Mouse (Mus musculus): ENCODE measurements around the gene Slc37a3.
"Not testable (repeated sequence)": the region's sequence is repeated elsewhere in the genome, so short reads cannot be mapped to it uniquely, and the experiment has no call there.

Gene Slc37a3

DNA sequence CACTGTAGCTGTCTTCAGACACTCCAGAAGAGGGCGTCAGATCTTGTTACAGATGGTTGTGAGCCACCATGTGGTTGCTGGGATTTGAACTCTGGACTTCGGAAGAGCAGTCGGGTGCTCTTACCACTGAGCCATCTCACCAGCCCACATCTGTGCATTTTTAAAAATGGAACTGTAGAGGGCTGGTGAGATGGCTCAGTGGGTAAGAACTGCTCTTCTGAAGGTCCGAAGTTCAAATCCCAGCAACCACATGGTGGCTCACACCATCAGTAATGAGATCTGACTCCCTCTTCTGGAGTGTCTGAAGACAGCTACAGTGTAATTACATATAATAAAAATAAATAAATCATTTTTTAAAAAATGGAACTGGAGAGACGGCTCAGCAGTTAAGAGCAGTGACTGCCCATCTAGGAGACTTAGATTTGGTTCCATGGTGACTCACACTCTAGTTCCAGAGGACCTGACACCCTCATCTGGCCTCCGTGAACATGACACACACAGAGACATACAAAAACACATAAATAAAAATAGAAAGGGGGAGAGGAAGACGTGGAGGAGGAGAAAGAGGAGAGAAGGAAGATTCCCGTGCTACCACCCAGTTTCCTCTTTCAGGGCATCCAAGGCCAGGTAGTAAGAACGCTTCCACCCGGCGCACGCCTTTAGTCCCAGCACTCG, 823 bp upstream of the Slc37a3 start:
- CTCF ChIA-PET = not testable (repeated sequence)

DNA sequence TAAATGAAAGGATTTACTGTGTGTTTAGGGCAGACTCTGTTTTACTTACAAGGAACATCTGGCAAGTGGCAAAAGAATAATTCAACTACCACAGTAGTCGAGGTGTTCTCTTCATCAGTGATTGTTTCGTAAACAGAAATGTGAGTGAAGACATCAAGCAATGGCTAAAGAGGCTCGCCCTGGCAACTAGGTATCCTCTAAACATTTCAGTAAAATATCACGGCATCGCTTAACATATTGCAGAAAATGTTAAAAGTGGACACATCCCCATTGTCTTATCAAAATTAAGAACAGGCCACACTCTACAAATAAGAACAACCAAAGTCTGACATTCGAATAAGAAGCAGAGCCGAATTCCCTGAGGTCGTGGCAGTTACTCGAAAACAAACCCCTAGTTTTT, 700 bp downstream of the Slc37a3 start:
- CTCF ChIA-PET = no interaction called here

DNA sequence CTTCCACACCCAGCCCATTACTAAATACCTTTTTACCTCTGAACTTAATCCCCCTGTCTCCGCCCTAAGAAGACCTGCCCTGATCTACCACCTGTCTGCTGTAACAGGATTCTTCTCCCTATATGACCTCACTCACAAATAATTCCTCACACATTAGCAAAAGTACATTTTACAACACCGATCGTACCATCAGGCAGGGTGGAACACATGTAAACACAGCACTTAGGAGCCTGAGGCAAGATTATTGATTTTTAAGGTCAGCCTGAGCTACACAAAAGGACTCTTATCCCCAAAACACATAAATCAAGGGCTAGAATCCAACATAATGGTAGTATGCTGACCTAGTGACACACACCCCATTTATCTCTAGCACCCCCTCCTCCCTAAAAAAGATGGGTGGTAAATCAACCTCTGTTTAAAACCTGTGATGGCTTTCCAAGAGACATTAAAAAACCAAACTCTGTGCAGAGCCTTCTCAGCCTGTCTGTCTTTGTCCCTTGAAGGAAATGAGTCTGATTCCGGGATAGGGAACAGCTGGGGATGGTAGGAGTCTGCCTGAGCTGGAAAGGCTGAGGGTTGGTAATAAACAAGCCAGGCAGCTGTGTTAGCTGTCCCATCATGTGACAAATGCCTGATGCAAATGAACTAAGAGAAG, 4.0 kb downstream of the Slc37a3 start:
- CTCF ChIA-PET = no interaction called here

DNA sequence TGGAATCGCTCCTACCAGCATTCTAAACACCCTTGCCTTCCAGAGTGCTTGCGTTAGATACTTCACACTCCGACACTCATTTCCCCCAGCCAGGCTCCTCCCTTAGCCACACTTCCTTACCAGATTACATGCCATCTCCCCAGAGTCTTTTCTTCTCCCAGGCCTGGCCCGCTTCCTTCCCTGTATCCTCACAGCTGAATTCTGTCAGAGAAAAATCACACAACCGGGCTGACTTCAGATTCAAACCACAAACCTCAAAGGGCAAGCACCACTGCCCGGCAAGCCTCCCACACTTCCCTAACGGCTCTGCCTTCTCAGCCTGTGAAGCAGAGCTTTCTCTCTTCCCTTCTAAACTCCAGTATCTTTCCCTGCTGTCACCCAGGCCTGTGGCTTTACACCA, 4.7 kb downstream of the Slc37a3 start:
- CTCF ChIA-PET = no interaction called here

DNA sequence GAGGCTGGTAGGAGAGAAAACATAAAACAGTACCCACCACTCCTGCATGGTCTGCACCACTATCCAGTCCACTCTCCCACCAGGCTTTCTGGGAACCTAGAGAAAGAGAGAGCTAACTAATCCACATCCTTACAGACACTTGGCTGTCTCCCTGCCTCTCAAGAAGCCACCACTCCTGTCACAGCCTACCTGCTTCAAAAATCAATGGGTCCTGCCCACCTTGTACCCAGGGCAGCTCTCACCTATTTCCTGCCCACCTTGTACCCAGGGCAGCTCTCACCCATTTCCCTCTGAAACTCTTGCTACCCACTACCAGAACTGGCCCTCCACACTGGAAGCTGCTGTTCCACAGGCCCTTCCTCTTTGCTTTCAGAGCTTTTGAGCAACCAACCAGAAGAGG, 5.4 kb downstream of the Slc37a3 start:
- CTCF ChIA-PET = interaction anchor here (0.7 kb wide), 1 partner anchor 11 kb away, joined by 4 read pairs; no protein-coding TSS in a partner anchor

DNA sequence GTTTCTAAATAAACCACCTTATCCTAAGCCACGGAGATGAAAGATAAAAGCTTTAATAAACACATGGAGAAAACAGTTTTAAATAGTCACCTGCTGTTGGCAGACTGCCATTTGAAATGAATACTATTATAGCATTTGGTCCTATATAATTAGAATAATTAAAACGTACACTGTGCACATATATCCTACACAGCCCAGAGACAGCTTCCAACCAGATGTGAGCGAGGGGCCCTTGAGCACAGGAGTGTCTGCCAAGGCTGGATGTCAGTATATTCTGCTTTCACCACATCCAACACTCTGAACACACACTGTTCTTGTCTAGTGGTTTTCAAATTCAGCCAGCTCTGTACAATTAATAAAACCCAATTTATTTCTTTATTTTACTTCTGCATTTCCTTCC, 7.8 kb downstream of the Slc37a3 start:
- CTCF ChIA-PET = interaction anchor here (0.6 kb wide), 2 partner anchors 53 to 996 kb away, joined by 3 read pairs; no protein-coding TSS in a partner anchor

DNA sequence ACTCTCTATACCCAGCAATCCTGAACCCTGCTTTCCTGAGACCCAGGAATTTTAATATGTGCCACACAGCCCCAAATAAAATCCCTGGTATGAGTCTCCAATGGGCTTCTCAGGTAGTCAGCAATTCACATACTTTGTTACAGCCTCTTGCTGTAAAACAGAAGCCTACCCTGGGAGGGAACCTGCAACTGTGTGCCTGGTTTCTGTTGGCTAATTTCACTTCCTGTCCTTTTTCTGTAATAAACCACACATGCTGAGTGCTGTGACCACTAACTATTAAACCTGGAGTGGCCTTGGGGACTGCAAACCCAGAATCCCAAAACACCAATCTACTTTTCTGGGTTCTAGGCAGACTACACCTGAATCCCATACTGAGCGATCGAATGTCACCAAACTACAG, 14.8 kb downstream of the Slc37a3 start:
- CTCF ChIA-PET = no interaction called here

DNA sequence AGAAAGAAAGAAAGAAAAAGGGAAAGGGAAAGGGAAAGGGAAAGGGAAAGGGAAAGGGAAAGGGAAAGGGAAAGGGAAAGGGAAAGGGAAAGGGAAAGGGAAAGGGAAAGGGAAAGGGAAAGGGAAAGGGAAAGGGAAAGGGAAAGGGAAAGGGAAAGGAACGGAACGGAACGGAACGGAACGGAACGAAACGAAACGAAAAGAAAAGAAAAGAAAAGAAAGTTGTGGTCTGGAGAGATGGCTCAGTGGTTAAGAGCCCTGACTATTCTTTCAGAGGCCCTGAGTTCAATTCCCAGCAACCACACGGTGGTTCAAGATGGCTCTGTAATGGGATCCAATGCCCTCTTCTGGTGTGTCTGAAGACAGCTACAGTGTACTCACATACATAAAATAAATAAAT, 18.3 kb downstream of the Slc37a3 start:
- CTCF ChIA-PET = not testable (repeated sequence)

DNA sequence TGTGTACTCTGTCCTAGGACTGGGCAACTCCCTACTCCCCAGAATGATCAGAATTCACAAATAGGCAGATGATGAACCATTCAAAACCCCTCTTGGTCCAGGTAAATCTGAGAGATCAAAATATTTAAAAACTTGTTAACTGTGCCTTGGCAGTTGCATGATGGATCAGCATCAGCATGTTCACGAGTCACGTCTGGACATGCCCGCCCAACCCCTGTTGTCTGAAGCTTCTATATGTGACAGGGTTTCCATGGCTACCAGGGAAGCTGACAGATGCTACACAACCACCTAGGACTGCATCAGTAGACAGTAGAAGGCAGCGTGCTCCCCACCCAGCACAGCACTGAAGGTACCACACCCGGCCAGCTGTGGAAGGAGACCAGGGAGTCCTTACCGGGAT, 28.5 kb downstream of the Slc37a3 start:
- CTCF ChIA-PET = no interaction called here

DNA sequence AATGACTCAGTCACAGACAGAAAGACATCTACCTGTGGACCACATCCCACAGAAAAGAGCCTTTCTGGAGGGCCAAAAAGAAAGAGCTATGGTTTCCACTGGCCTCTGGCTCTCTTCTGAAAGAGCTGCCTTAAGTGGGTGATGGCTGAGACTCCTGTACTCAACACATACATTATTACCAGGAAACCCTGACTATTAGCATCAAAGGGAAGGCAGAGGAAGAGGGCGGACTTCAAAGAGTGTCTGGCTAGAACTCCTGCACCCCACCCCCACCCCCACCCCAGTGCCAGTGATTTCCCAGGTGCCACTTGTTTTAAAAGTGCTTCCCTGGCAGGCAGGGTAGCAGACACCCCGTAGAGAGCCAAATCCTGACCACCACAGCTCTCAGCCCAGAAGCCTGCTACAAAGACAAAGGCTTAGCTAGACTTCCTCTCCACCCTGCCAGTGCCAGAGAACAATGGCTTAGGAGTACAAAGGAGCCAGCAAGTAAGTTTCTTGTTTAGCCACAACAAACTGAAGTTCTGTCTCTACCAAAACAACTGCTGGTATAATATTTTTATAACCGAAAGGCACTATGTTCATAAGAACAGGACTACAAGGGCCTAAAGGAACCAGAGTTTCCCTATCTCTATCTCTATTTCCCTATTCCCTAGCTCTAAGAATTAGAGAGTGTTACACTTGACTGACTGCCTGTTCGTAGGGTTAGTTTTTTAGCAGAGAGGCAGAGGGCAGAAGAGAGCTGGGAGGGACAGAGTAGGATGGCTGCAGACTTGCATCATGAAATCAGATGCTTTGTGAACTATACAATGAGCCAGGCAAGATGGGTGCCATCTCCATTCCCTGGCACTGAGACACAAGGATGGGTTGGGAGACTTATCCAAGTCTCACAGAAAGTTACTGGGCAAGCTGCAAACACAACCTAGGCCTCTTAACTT, 29.3 kb downstream of the Slc37a3 start:
- CTCF ChIA-PET = no interaction called here

DNA sequence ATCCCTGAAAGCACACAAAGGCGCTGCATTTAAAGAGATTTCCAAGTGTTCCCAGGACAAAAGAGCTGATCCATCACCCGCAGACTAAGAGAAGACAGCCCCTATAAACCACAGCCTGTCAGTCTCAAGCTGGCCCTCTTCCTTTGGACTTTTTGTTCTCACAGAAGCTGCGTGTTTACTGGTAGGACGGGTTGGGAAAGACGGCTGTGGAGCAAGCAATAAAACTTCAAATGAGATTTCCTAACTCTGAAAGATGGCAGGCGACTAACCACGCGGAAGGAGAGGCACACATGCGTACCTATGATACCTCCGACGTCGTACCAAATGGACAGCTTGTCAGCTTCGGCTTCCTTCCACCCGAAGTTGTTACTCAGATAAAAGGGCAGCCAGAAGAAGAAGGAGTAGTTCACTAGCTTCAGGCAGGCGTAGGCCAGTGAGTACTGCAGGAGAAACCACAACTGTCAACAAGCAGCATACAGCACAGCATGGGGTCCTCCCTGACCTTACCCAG, 30.4 kb downstream of the Slc37a3 start:
- CTCF ChIA-PET = interaction anchor here (0.7 to 0.9 kb wide), 2 partner anchors 142 to 371 kb away, joined by 3 to 5 read pairs; no protein-coding TSS in a partner anchor

DNA sequence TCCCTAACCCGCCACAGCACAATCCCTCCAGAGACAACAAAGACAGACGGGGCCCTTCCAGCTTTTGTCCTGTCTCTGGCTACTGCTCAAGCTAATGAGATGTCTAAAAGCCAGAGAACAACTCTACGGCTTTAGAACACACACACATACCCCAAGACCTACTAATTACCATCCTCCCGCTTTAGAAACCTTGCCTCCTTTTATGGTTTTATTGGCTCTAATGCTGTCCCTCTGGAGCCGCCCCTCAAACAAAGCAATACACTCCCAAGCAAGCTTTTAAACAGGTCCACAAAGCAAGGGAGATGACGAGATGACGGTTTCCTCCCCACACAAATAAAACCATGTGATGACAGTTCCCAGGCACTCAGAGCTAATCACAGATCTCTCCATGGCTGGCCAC, 32.0 kb downstream of the Slc37a3 start:
- CTCF ChIA-PET = interaction anchor here (0.7 to 1.7 kb wide), 2 partner anchors 26 to 160 kb away, joined by 3 to 4 read pairs; no protein-coding TSS in a partner anchor

DNA sequence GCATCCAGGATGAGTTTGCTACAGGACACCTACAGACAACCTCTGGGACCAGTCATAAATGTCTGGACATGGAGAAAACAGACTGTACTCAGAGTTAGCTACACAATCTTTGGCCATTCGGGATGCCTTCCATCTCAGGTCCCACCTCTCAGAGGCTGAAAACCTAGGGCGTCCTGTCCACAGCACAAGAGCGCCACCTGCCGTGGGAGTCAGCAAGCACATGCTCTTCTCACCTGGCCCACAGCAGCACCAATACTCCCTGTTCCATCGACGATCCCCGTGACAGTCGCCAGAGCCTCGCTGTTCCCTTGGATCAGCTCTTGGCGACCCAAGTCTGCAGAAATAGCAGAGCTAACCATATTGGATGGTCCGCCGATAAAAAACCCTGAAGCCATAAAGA, 33.5 kb downstream of the Slc37a3 start:
- CTCF ChIA-PET = interaction anchor here (0.6 kb wide), 1 partner anchor 347 kb away, joined by 6 read pairs; no protein-coding TSS in a partner anchor

DNA sequence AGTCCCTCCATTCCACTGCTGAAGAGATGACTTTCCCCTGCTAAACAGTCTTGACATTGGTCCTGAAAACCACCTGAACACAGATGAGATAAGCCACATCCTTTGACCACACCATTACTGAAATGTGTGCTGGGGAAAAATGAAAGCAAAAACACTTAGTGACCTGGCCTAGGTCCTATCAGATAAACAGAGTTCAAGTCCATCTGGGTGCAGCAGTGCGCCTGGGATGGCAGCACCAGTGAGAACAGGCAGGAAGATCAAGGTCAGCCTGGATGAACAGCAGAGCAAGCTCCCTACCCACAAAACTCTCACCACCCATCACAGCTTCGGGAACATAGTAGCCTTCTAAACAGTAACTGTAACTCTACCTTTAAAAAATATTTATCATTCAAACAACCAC, 35.7 kb downstream of the Slc37a3 start:
- CTCF ChIA-PET = no interaction called here

DNA sequence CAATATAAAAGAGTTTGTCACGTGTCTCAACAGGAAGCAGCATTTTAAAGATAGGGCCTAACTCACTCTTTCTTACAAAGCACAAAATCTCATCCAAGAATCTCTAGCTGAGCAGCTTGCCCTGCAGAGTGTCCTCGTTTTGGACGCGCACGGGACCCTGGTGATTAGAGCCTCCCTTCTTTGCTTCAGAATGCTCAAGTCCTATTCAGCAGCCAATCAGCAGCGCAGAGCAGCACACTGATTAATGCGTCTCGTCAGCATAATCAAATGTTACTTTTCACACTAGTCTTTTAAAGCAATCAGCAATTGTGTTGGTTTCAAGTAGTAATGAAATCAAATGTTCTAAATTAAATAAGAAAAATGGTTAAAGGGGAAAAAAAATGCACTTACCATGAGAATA, 39.1 kb downstream of the Slc37a3 start:
- CTCF ChIA-PET = no interaction called here

DNA sequence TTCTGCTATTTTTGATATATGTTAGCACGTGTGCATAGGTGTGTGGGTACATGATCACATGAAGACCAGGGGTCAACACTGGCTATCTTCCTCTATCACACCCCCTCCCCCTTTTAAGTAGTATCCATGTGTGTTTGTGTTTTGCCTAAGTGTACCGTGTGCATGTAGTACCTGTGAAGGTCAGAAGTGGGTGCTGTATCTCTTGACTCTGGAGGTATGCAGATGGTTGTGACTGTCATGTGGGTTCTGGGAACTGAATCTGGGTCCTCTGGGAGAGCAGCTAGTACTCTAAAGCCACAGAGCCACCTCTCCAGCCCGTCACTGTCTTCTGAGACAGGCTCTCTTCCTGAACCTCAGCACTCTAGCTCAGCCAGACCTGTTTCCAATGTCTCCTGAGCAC, 42.6 kb downstream of the Slc37a3 start:
- CTCF ChIA-PET = no interaction called here

DNA sequence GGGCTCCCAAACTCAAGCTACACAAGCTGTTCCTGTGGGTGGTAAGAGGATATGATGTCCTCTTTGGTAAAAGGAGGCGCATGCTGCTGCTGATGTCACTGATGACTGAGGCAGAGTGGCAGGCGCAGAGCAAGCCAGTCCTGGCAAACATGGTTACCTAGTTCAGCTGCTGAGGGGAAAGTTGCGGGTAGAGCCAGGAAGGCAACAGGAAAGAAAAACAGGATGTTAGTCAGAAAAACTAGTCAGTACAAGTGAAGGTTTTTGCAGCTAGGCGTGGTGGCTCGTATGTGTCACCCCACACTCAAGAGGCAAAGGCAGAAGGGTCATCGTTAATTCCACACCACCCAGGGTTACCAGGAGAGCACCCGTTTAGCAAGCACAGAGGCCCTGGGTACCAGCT, 43.3 kb downstream of the Slc37a3 start:
- CTCF ChIA-PET = no interaction called here

DNA sequence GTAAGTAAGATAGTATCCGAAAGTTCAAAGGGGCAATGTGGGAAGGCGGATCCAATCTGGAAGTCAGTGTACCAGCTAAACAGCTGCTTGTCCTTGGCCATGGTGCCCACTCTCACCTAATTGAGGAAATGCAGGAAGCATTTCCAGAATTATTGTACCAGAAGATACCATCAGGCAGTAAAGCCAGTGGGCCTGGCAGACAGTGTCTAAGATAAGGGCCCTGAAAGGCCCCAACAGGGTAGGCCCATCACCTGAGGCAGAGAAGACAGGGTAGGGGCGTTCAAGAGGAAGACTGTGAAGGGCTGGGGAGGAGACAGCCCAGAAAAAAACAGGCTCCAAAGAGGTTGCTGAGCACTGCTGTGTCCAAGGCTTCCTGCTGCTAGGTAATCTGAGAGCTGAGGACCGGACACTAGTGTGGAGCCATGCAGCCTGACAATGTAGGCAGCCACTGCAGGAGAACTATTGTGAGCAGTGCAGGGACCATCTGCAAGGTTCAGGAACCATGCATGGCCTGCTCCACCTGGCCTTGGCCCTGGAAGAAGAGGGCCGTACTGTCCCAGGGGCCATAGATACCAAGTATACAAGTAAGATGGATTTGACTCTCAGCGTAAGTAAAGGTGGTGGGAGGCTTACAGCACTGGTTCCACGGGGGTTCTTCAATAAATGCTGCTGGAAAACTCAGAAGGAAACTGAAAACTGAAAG, 45.3 kb downstream of the Slc37a3 start:
- CTCF ChIA-PET = no interaction called here

DNA sequence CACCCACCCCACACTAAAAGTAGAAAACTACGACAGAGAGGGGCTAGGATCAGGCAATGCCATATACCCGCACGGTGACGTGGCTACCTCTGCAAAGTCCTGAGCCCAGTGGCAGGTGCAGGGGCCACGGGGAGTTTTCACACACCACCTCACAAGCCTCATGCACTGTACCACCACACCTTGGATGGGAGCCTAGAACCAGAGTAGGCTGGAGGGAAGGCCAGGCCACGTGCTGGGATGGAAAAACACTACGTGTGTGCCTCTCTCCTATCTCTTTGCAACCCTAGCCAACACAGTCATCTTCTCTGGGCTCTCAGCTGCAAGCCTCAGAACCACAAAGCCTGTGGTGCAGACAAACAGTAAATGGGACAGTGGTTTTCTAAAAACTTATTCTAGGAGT, 46.5 kb downstream of the Slc37a3 start:
- CTCF ChIA-PET = no interaction called here

DNA sequence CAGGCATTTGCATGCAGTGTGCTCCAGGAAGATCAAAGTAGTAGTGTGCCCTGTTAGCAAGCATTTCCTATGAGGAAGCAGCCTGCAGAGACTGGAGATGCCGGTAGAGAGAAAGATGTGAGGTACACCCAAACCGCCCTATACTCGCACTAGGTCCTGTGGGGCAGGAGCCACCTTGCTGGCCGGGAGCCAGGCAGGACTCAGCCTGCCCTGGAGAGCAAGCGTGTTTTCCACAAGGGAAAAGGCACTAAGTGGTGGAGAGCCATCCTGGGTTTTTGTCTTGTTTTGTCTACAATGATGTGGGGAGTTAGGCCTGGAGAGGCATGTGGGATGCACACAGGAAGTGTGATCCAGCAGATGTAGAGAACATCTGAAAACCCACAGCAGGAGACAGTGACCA, 57.2 kb downstream of the Slc37a3 start:
- CTCF ChIA-PET = interaction anchor here (0.7 kb wide), 2 partner anchors 47 to 259 kb away, joined by 4 to 7 read pairs; no protein-coding TSS in a partner anchor

DNA sequence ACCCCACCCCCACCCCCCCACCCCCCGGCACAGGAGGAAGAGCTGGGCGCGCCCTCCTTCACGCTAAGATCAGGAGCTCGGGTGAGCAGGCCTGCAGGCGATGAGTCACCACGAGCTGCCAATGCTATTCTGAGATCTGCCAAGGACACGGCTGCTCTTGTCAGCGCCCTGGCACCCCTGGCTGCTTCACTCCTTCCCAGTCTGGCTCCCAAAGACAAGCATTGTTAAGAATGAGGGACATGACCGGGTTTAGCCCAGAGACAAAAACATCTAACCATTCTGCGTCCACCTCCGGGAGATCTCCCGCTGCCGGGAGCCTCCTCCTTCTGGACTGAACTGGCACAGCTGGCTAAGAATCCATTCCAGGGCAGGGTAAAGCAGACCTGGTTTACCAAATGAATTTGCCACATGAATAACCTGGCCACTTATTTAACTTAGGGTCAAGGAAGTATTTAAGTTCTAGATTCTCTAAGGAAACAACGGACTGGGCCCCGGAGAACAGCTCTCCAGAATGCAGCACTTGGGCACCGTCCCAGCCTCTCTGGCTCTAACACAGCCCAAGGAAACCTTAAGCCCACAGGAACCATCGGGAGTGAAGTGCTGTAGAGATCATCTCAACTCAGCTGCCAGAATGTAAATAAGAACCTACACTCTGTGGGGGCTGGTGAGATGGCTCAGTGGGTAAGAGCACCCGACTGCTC, 58.3 kb downstream of the Slc37a3 start:
- CTCF ChIA-PET = interaction anchor here (0.6 to 0.7 kb wide), 4 partner anchors 23 to 89 kb away, joined by 3 to 7 read pairs (median 4); no protein-coding TSS in a partner anchor
